Mouse (Mus musculus) lung, embryonic 14.5 days (tissue): ENCODE data around the gene Gm10282. TPM values are rescaled to one million over a fixed set of nuclear protein-coding genes. Genes with fewer than 3 reads are reported as not detected.
A peak's percentile ranks its signal among the peaks of the same experiment; 100 is the strongest.

Source experiments
- ATAC-seq: fragments of 200-750 bp; cut with Nextera tagmentation; 2 replicates; pipeline ENCODE4 v1.8.0; 2017; ENCODE audit warnings: mild to moderate bottlenecking, moderate TSS enrichment, moderate library complexity; ENCODE audit not compliant: insufficient read depth
- DNase-seq: peaks from one replicate; pipeline ENCODE4 v3.0.0-alpha.2; 2015
- H3K27ac ChIP-seq: fragments of 300-500 bp; sonication (generic); 2 replicates; pipeline ENCODE4 v1.5.1; 2014; ENCODE audit warnings: low read depth, mild to moderate bottlenecking, moderate library complexity
- H3K27me3 ChIP-seq: fragments of 300-500 bp; sonication (generic); 2 replicates; pipeline ENCODE4 v1.6.1; 2014; ENCODE audit warnings: low read length, control low read depth; ENCODE audit not compliant: insufficient read depth
- H3K36me3 ChIP-seq: fragments of 300-500 bp; sonication (generic); 2 replicates; pipeline ENCODE4 v1.6.1; 2014; ENCODE audit warnings: control low read depth; ENCODE audit not compliant: insufficient read depth
- H3K4me1 ChIP-seq: fragments of 300-500 bp; sonication (generic); 2 replicates; pipeline ENCODE4 v1.6.1; 2014; ENCODE audit warnings: antibody characterized with exemption, control low read depth; ENCODE audit not compliant: insufficient read depth
- H3K4me2 ChIP-seq: fragments of 300-500 bp; sonication (generic); 2 replicates; pipeline ENCODE4 v1.6.1; 2014; ENCODE audit warnings: mild to moderate bottlenecking
- H3K4me3 ChIP-seq: fragments of 300-500 bp; sonication (generic); 2 replicates; pipeline ENCODE4 v1.5.1; 2014; ENCODE audit warnings: low read depth, low read length
- H3K9ac ChIP-seq: fragments of 300-500 bp; sonication (generic); 2 replicates; pipeline ENCODE4 v1.6.1; 2014
- H3K9me3 ChIP-seq: fragments of 300-500 bp; sonication (generic); 2 replicates; pipeline ENCODE4 v1.6.1; 2016; ENCODE audit warnings: low read depth, low read length, control low read depth
- CTCF ChIP-seq: IDR thresholded peaks from 2 replicates; pipeline ENCODE4 v1.5.1; 2016; ENCODE audit warnings: antibody characterized with exemption, low read depth
- WGBS: fragments of 180-500 bp; shearing (Covaris S2); extraction: QIAGEN DNeasy Blood & Tissue Kit; methylation state at CpG from one replicate; pipeline ENCODE4 v1.1.7; 2014; 5-methylcytosine and 5-hydroxymethylcytosine counted together
- polyA plus RNA-seq: library from polyadenylated mRNA; unstranded; fragments of >200 nt; fragmentation: Nextera tagmentation; extraction: Ambion mirVana; gene quantifications from 2 replicates; pipeline ENCODE4 v1.2.1, GENCODE M21; 2014

Gm10282 gene
- polyA plus RNA-seq, 1 experiment from 2014 or later, result 38.2 TPM

DNA sequence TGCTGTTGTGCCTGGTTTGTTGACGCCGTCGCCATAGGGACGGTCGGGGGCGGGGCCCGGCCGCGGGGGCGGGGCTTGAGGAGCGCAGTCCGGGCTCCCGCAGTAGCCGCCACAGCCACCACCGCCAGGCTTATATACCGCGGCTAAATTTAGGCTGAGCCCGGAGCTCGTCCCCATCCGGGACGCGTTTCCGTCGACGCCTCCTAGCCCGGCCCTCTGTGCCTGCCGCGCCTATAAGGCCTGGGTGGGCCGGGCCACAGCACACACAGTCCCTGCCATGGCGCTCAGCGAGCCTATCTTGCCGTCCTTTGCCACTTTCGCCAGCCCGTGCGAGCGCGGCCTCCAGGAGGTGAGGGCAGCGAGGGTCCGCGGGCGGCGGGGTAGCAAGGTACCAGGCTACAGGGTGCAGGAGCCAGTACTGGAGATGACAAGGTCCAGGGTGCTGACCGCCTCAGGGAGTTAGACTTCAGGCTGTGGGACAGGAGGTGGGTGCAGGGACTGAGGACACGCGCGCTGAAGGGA, 13.8 kb upstream of the Gm10282 start, which contains the start of gene Klf2:
TSS of gene Klf2 (plus strand) at position 233 of the 522 bp plus-strand sequence.
- 0 out of 2 replicates have a peak within 1 kb of the TSS, but pooled peaks have one; percentile 24 for H3K27ac ChIP-seq
- H3K4me2 ChIP-seq, result peak within 1 kb of the TSS; percentile 94
- H3K36me3 ChIP-seq, result no peaks in the 10 kb centered on the region
- WGBS, result under 1% methylated on average over 45 of the region's 46 CpGs
- peak; percentile 98 for DNase-seq
- H3K9ac ChIP-seq, result peak within 1 kb of the TSS; percentile 56
- no peaks in the 10 kb centered on the region for H3K4me1 ChIP-seq
- H3K27me3 ChIP-seq, result peaks cover 23% of the 10 kb centered on the region
- TF ChIP-seq CTCF, result no peak
- peak within 1 kb of the TSS; percentile 56 for H3K4me3 ChIP-seq
- no peaks in the 10 kb centered on the region for H3K9me3 ChIP-seq
- peak; percentile 98 for ATAC-seq

DNA sequence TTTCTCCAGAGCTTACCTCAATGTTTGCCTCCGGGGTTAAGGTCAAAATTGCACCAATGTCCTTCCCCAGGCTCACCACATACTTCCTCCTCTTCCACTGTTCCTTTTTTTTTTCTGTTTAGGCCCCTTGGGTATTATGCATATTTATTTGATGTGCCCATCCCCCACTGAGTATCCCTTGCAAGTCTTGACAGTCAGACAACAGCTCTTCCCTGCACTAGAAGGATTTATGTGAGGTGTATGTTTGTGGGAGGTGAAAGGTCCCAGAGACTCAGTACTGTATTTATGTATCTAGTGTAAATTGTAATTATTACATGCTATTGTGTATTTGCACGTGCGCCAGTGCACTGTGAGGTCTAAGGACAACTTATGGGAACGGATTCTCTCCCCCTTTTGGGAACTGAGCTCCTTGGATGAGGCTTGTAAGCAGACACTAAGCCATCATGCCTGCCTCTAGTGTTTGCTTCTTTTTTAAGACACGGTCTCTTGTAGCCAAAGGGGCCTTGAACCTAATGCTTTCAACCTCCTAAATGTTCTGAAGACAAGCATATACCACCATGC, 12.8 kb upstream of the Gm10282 start:
- peaks cover 23% of the 10 kb centered on the region for H3K27me3 ChIP-seq
- no peak for DNase-seq

GRCm38 (mm10) chr8:72316053-72316695, 11.1 kb upstream of the Gm10282 start:
- ATAC-seq (no peak), DNase-seq (no peak)
- 52% methylated on average over 10 of the region's 10 CpGs for WGBS
- Histone ChIP-seq H3K4me2 (no peak overlapping the region), H3K27ac (no peak overlapping the region), H3K36me3 (no peaks in the 10 kb centered on the region), H3K4me3 (no peak overlapping the region), H3K27me3 (peaks cover 18% of the 10 kb centered on the region), H3K9ac (no peak overlapping the region), H3K9me3 (no peaks in the 10 kb centered on the region), H3K4me1 (no peaks in the 10 kb centered on the region)
- no peak for TF ChIP-seq CTCF

More for the DNA sequence above, 12.8 kb upstream of the Gm10282 start:
- Histone ChIP-seq H3K4me1 (no peaks in the 10 kb centered on the region), H3K9ac (no peak overlapping the region), H3K4me3 (no peak overlapping the region), H3K27ac (no peak overlapping the region), H3K4me2 (no peak overlapping the region), H3K9me3 (no peaks in the 10 kb centered on the region), H3K36me3 (no peaks in the 10 kb centered on the region)
- ATAC-seq, result no peak
- no peak for TF ChIP-seq CTCF
- WGBS, result 41% methylated on average over 5 of the region's 5 CpGs

DNA sequence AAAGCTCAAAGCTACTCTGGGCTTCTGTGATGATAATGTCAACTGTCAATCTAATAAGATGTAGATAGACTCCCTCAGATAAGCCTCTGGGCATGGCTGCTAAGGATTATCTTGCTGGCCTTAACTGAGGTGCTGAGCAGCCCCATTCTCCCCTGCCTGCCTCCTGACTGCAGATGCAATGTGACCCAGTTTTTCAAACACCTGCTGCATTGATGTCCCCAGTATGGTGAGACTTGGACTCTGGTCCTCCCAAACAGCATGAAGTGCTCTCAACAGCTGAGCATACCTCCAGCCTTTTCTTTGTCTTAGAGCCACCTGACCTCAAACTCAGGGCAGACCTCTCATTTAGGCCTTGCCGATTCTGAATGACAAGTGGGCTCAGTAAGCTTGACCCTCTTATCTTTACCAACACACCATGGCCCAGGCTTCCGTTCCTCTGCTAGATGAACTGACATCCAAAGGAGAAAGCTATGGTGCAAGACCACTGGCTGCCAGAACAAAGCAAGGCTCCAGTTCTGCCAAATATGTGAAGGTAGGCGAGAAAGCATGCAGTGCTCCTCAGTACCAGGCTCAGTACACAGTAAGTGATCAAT, 8.0 kb upstream of the Gm10282 start:
- ATAC-seq, result no peak
- Histone ChIP-seq H3K27me3 (no peaks in the 10 kb centered on the region), H3K36me3 (no peaks in the 10 kb centered on the region), H3K4me1 (no peaks in the 10 kb centered on the region), H3K27ac (no peak overlapping the region), H3K9me3 (no peaks in the 10 kb centered on the region), H3K4me3 (no peak overlapping the region), H3K9ac (no peak overlapping the region), H3K4me2 (no peak overlapping the region)
- 50% methylated on average over 3 of the region's 3 CpGs for WGBS
- DNase-seq, result no peak
- TF ChIP-seq CTCF, result no peak

DNA sequence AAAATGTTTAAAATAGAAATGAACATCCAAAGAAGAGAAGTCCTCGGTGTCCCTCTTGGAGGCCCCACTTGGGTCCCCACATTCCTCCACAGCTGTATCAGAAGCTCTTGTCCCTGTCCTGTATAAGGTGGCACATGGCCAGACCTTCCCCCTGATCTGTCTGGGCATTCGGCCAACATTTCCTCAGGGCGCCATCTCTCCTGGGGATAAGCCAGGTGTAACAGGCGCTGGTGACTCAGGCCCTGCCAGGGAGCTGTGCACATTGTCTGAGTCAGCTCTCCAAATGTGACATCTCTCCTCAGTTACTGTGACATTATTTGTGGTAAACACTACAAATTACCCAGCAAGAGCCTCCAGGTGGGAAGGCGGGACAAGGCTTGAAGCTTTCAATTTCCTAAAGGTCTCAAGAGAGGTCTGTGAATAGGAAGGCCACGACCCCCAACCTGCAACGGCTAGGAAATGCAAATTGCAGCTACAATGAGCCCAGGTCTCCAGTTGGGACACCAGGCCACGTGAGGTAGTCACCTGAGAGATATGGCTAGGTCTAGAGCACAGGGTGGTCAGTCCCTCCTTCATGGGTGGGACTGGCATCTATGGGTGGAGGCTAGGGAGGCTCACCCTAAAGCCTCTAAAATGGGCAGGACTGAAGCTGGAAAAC, 5.9 kb upstream of the Gm10282 start:
- no peaks in the 10 kb centered on the region for H3K4me1 ChIP-seq
- ATAC-seq, result peak; percentile 52; the same call in 1 of the 2 replicates
- H3K9me3 ChIP-seq, result no peaks in the 10 kb centered on the region
- no peak overlapping the region for H3K4me3 ChIP-seq
- no peaks in the 10 kb centered on the region for H3K36me3 ChIP-seq
- H3K4me2 ChIP-seq, result no peak overlapping the region
- H3K9ac ChIP-seq, result no peak overlapping the region
- 41% methylated on average over 8 of the region's 8 CpGs for WGBS
- TF ChIP-seq CTCF, result no peak
- H3K27me3 ChIP-seq, result no peaks in the 10 kb centered on the region
- DNase-seq, result peak; percentile 74
- peak overlapping the region; percentile 30; the same call in 1 of the 2 replicates for H3K27ac ChIP-seq

DNA sequence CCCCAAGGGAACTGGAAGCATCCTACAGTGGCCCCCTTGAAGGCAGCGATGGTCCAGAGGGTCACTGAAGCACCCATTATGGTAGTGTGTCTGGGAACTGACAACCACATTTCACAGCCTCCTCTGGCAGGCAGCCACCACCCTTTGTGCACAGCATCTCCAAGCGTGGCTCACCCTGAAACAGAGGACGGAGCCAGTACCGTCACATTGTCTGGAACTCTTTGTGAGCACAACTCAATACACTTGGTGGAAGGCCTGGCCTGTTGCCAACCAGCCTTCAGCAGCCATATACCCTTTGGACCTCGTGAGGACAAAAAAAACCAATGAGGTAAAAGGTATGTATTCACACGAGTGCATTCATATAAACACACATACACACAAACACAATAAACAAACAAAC, 3.2 kb upstream of the Gm10282 start:
- H3K9ac ChIP-seq, result no peak overlapping the region
- H3K36me3 ChIP-seq, result no peaks in the 10 kb centered on the region
- WGBS, result 37% methylated on average over 6 of the region's 6 CpGs
- no peak overlapping the region for H3K4me2 ChIP-seq
- no peak for TF ChIP-seq CTCF
- no peak overlapping the region for H3K4me3 ChIP-seq
- H3K4me1 ChIP-seq, result no peaks in the 10 kb centered on the region
- H3K9me3 ChIP-seq, result no peaks in the 10 kb centered on the region
- 0 out of 2 replicates have a peak, but pooled peaks have one; percentile 13 for ATAC-seq
- peak; percentile 61 for DNase-seq
- H3K27ac ChIP-seq, result peak overlapping the region; percentile 19; the same call in 1 of the 2 replicates
- H3K27me3 ChIP-seq, result no peaks in the 10 kb centered on the region
